Mouse (Mus musculus) T-cell, adult 2 months (primary cell): ENCODE results near the gene Uxs1.

ENCODE experiments used
- DNase-seq: peaks from one replicate; pipeline ENCODE4 v3.0.0; 2022; ENCODE audit warnings: low spot score

Gene Uxs1

GRCm38 (mm10) chr1:43798048-43798447 lies 29.6 kb downstream of the Uxs1 start:
- no peak for DNase-seq

- DNase-seq = no peak
These were observed 37.8 kb downstream of the Uxs1 start for GRCm38 (mm10) chr1:43789765-43790164.

DNA sequence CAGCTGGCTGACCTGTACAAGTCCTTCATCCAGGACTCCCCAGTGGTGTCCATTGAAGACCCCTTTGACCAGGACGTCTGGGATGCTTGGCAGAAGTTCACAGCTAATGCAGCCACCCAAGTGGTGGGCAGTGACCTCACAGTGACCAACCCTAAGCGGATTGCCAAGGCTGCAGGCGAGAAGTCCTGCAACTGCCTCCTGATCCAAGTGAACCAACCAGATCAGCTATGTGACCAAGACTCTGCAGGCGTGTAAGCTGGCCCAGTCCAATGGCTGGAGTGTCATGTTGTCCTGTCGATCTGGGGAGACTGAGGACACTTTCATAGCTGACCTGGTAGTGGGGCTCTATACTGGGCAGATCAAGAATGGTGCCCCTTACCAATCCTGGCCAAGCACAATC lies 40.9 kb downstream of the Uxs1 start:
- no peak for DNase-seq

DNA sequence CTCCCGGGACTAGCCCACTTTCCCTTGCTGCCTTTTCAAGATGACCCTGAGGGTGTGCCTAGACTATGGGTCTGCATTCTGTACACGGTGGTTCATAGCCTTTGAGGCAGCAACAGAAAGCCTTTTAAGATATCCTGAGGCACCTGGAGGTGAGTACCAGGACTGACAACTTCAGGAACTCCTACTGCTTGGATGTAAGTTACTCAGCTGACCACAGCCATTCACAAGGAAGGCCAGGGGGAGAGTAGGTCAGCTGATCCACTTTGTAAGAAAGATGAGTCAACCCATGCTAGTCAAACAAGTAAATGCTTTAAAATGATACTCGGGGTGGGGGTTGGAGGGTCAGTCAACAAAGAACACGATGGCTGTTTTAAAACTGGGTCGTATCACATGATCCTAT lies 42.3 kb downstream of the Uxs1 start:
- no peak for DNase-seq

DNA sequence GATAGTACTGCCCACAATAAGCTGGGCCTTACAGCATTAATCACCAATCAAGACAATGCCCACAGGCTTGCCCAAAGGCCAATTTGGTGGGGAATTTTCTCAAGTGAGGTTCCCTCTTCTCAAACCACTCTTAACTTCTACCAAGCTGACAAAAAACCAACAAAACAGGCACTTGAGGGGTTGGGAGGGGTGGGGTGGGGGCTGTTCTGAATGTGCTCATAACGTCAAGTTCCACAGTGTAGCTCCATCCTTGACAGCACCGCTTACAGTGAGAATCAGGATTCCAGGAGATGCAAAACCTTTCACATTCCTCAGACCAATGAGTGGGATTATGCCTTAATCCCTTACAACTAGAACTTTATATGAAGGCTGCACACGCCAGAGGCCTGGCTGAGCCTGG lies 44.4 kb downstream of the Uxs1 start:
- DNase-seq = no peak

DNA sequence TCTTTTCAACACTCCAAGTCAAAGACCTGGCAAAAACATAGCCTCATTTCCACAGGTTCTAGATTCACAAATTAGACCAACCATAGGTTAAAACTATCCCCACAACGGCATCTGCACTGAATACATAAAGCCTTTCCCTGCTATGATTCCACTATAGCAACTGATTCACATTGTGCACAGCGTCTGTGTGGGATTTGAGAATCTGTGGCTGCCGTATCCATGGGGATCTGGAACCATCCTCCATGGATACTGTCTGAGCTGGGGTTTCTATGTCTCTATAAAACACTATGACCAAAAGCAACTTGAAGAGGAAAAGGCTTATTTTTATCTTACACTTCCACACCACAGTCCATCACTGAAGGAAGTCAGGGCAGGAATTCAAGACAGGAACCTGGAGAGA lies 44.9 kb downstream of the Uxs1 start:
- no peak for DNase-seq

GRCm38 (mm10) chr1:43781672-43782071 lies 45.9 kb downstream of the Uxs1 start:
- no peak for DNase-seq

DNA sequence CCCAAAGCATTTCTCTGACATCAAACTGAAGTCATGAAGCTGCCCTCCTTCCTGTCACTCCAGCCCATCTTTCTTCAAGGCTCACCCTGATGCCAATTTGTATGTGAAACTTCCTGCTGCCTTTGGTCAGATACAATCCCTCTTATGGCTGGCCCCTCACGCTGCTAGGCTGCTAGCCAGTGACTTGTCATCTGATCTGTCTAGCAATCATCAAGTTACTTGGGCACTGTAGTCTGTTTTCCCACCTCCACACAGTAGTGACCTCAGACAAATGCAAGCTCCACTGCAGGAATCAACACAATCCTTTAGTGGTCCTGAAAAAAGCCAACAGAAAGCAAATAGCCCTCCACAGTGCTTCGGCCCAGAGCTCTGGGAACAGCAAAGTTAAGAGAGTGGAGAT lies 46.4 kb downstream of the Uxs1 start:
- no peak for DNase-seq

GRCm38 (mm10) chr1:43776106-43776505 lies 51.5 kb downstream of the Uxs1 start:
- DNase-seq = no peak

DNA sequence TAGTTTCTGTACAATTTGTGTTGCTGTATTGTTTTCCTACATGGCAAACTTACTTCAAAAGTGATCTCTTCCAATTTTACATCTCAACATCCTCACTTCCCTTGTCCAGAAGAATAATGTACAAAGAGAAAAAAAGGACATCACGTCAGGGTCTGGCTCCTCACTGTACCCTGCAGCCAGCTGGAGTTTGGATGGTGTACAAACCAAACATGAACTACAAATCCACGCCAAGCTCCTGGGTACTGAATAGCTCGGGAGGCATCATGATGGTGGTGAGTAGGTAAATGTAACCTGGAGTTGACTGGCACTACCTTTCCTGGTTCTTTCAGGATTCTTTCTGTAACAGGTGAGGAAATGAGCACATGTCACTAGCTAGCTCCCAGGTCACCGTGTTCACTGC lies 53.5 kb downstream of the Uxs1 start:
- DNase-seq = no peak

DNA sequence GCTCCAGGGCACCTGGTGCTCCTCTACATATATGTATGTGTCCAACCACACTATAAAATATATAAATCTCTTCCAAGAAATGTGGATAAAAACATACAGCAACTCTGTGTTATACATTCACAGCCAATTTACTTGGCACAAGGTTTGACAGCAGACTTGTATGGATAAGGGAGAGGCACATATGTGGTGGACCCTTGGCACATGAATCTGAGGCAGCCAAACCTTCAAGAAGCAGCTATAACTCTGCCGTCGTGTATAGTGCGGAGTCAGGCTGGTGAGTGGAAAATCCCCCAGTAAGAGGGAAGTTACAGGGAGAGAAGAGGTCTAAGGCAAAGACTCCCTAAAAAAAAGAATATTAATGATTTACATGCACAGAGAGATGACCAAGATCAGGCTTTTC lies 54.9 kb downstream of the Uxs1 start:
- no peak for DNase-seq

- no peak for DNase-seq
These were observed 57.6 kb downstream of the Uxs1 start for GRCm38 (mm10) chr1:43770032-43770431.

- DNase-seq = no peak
These were observed 58.3 kb downstream of the Uxs1 start for GRCm38 (mm10) chr1:43769348-43769747.

DNA sequence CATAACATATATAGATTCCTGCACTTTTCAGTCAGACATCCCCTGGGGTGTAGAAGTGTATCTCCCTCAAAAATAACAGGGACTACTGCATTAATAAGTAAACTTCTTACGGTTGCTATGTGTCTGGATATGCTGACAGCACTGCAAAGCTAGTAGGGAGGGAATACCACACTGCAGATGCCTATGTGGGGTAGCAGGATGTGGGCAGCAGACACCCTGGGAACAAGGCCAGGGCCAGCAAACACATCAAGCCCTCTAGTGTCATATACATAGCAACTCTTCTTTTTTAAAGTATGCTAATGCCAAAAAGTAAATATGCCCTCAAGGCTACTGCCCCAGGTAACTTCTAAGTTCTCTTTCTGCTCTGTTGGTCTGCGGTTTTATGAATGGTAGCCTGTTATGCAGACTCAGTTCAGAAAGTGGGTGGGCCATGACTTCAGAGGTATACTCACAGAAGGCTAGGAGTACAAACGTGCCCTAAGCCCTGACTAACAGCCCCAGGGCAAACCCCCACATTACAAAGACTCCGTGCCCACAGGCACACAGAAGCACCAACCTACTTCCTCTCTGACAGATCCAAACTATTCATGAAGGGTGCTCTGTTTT lies 59.1 kb downstream of the Uxs1 start:
- peak; percentile 76 for DNase-seq

DNA sequence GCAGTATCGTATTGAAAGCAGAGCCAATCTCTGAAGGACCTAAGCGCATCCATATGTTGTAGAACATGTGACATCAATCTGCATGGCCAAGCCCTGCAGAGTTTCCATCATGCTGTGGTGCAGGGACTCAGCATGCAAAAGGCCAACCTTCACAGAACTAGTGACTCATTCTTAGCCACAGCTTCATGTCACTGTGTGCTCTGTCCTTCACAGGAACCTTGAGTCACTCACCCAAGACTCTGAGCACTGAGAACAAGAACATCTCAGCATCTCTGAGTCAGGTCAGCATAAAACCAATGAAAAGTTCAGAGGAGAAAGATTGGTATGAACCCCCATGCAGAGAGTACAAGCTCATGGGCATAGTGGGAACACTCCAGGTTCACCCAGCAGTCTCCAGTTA lies 61.3 kb downstream of the Uxs1 start:
- DNase-seq = no peak

DNA sequence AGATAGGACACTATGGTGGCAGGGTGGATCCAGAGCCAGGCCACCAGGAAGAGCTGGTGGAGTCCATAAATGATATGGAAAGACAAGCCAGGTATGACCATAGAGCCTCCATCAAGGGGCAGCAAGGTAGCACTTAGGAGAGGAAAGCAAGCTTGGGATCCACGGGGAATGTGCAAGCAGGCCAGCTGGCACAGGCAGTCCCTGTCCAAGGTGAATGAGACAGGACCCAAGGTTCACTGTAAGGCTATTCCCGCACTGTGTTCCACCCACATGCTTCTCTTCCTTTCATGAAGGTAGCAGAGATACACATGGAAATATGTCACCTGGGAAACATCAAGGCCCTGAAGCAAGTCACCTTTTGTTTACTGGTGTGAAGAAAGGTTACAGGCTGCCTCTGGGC lies 63.1 kb downstream of the Uxs1 start:
- no peak for DNase-seq

- DNase-seq = no peak
These were observed 67.5 kb downstream of the Uxs1 start for GRCm38 (mm10) chr1:43760085-43760484.

DNA sequence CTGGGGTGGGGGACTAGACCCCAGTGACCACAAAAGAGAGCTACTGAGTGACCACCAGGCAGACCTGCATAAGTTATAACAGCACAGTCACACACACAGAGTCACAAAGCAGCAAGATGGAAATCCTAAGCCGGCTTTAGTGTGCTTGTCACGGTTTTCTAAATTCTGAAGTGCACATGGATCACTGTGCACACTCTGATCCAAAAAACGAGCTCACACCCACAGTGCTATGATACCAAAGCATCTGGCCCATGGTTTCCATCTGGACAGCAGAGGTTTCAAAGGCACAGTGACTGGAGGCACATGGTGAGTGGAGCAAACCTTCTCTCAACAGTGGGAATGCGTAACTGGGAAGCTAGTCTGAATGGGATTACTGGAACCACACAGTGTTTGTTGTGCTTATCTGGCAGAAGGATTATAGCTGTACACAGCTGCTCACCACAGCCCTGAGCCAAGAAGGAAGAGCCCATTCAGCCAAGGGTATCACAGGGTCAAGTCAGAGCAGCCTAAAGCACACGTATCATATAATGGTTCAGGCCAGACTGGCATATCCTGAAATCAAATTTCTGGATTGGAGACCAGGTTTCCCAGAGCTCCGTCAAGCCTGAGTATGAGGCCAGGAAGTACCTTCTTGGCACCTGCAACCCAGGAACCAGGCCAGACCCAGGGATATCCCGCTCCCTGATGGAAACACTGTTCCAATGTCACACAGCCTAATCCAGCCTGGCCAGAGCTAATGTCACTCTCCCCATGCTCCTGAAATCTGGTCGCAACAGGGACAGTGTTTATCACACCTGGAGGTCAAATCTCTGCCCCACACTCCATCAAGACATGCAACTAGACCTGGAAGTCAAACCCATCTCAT lies 72.9 kb downstream of the Uxs1 start:
- no peak for DNase-seq

GRCm38 (mm10) chr1:43738519-43738894 lies 89.1 kb downstream of the Uxs1 start:
- DNase-seq = no peak

GRCm38 (mm10) chr1:43737812-43738518 lies 89.6 kb downstream of the Uxs1 start:
- DNase-seq = no peak

- no peak for DNase-seq
These were observed 94.9 kb downstream of the Uxs1 start for GRCm38 (mm10) chr1:43732657-43733056.

DNA sequence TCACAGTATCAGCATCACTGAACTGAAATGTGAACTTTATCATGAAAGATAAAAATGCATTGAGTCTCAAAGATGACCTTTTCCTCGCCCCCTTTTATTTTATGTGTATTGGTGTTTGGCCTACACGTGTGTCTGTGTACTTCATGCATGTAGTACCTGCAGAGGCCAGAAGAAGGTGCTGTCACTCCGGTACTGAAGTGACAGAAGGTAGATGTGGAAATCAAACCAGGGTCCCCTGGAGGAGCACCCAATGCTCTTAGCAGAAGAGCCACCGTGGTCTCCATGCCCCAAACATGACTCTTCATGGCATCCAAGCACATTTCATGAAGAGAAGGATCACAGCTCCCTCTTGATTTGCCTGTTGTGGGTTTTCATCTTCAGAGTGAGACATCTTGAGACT lies 95.5 kb downstream of the Uxs1 start:
- DNase-seq = no peak

- no peak for DNase-seq
These were observed 97.1 kb downstream of the Uxs1 start, which contains the start of gene 1500015O10Rik for GRCm38 (mm10) chr1:43730491-43730924. TSS of gene 1500015O10Rik (plus strand) at chr1:43730602.
